Mouse (Mus musculus): ENCODE data around the gene Fam187b. TPM values are rescaled to one million over a fixed set of nuclear protein-coding genes. Genes with fewer than 3 reads are reported as not detected.
"Not testable (repeated sequence)": the region's sequence is repeated elsewhere in the genome, so short reads cannot be mapped to it uniquely, and the experiment has no call there.

Fam187b gene
- polyA plus RNA-seq, 2 experiments: 1.5 to 2.6 TPM

- H3K4me3 ChIP-seq (ENCODE audit: insufficient read depth in 1 of 2, low read depth in 2 of 2, low read length in 2 of 2): no peak within 1 kb of the TSS
- H3K9ac ChIP-seq (replicated peaks): no peak within 1 kb of the TSS
- DNase-seq (ENCODE audit: low read depth in 3 of 3, low spot score in 3 of 3) (no peak), ATAC-seq (ENCODE audit: insufficient read depth) (peak; percentile 7; the same call in 1 of the 2 replicates)
- H3K27me3 ChIP-seq (ENCODE audit: control insufficient read depth, insufficient read depth, low read length): no peaks in the 10 kb centered on the region
- no peak for TF ChIP-seq EP300 (IDR thresholded peaks at IDR 0.05; ENCODE audit: low read depth)
- TF ChIP-seq CTCF (IDR thresholded peaks at IDR 0.05; ENCODE audit: low read depth): no peak
- H3K27ac ChIP-seq: no peak within 1 kb of the TSS
- H3K4me1 ChIP-seq (replicated peaks; ENCODE audit: control insufficient read depth in 2 of 2, insufficient read depth in 2 of 2, low read length in 1 of 2): no peaks in the 10 kb centered on the region
- H3K9me3 ChIP-seq (ENCODE audit: control insufficient read depth, low read length): no peaks in the 10 kb centered on the region
- WGBS (ENCODE audit: insufficient replicate concordance): 54% methylated on average over 9 of the region's 9 CpGs
- no peak within 1 kb of the TSS for H3K4me2 ChIP-seq (ENCODE audit: low read depth)
- peaks cover 3% of the 10 kb centered on the region; the same call in 1 of the 2 replicates for H3K36me3 ChIP-seq (replicated peaks; ENCODE audit: control insufficient read depth, insufficient read depth, low read depth)
Observed at GRCm38 (mm10) chr7:30943909-30944635, 29.5 kb upstream of the Fam187b start, which contains the start of gene Hamp. TSS of gene Hamp (minus strand) at chr7:30944032.

GRCm38 (mm10) chr7:30944706-30945105 lies 28.9 kb upstream of the Fam187b start:
- H3K9ac ChIP-seq (replicated peaks); H3K27ac ChIP-seq; H3K4me3 ChIP-seq (ENCODE audit: insufficient read depth in 1 of 2, low read depth in 2 of 2, low read length in 2 of 2); H3K36me3 ChIP-seq (replicated peaks; ENCODE audit: control insufficient read depth, insufficient read depth, low read depth); H3K4me1 ChIP-seq (replicated peaks; ENCODE audit: control insufficient read depth in 2 of 2, insufficient read depth in 2 of 2, low read length in 1 of 2); H3K9me3 ChIP-seq (ENCODE audit: control insufficient read depth, low read length); DNase-seq (ENCODE audit: low read depth in 3 of 3, low spot score in 3 of 3); H3K27me3 ChIP-seq (ENCODE audit: control insufficient read depth, insufficient read depth, low read length); ATAC-seq (ENCODE audit: insufficient read depth); H3K4me2 ChIP-seq (ENCODE audit: low read depth): not testable (repeated sequence)
- WGBS (ENCODE audit: insufficient replicate concordance): 55% methylated on average over 2 of the region's 2 CpGs

GRCm38 (mm10) chr7:30945466-30945865 lies 28.1 kb upstream of the Fam187b start:
- WGBS (ENCODE audit: insufficient replicate concordance): 80% methylated on average over 7 of the region's 7 CpGs
- H3K27ac ChIP-seq; H3K4me2 ChIP-seq (ENCODE audit: low read depth); H3K9me3 ChIP-seq (ENCODE audit: control insufficient read depth, low read length); H3K27me3 ChIP-seq (ENCODE audit: control insufficient read depth, insufficient read depth, low read length); H3K4me1 ChIP-seq (replicated peaks; ENCODE audit: control insufficient read depth in 2 of 2, insufficient read depth in 2 of 2, low read length in 1 of 2); DNase-seq (ENCODE audit: low read depth in 3 of 3, low spot score in 3 of 3); H3K4me3 ChIP-seq (ENCODE audit: insufficient read depth in 1 of 2, low read depth in 2 of 2, low read length in 2 of 2); H3K9ac ChIP-seq (replicated peaks); H3K36me3 ChIP-seq (replicated peaks; ENCODE audit: control insufficient read depth, insufficient read depth, low read depth): not testable (repeated sequence)
- ATAC-seq (ENCODE audit: insufficient read depth): peak; percentile 32; the same call in 1 of the 2 replicates

GRCm38 (mm10) chr7:30945876-30946275 lies 27.7 kb upstream of the Fam187b start:
- peak; percentile 14; the same call in 1 of the 2 replicates for ATAC-seq (ENCODE audit: insufficient read depth)
- H3K27ac ChIP-seq: no peak overlapping the region

GRCm38 (mm10) chr7:30949902-30950301 lies 23.7 kb upstream of the Fam187b start:
- 72% methylated on average over 3 of the region's 3 CpGs for WGBS (ENCODE audit: insufficient replicate concordance)
- not testable (repeated sequence) for H3K4me3 ChIP-seq (ENCODE audit: insufficient read depth in 1 of 2, low read depth in 2 of 2, low read length in 2 of 2); H3K9me3 ChIP-seq (ENCODE audit: control insufficient read depth, low read length); H3K4me2 ChIP-seq (ENCODE audit: low read depth); ATAC-seq (ENCODE audit: insufficient read depth); H3K27me3 ChIP-seq (ENCODE audit: control insufficient read depth, insufficient read depth, low read length); H3K4me1 ChIP-seq (replicated peaks; ENCODE audit: control insufficient read depth in 2 of 2, insufficient read depth in 2 of 2, low read length in 1 of 2); DNase-seq (ENCODE audit: low read depth in 3 of 3, low spot score in 3 of 3); H3K9ac ChIP-seq (replicated peaks); H3K27ac ChIP-seq
- peaks cover 43% of the 10 kb centered on the region for H3K36me3 ChIP-seq (replicated peaks; ENCODE audit: control insufficient read depth, insufficient read depth, low read depth)

More at GRCm38 (mm10) chr7:30945876-30946275, 27.7 kb upstream of the Fam187b start:
- H3K4me2 ChIP-seq (ENCODE audit: low read depth): no peak overlapping the region
- no peaks in the 10 kb centered on the region for H3K9me3 ChIP-seq (ENCODE audit: control insufficient read depth, low read length)
- 79% methylated on average over 7 of the region's 7 CpGs for WGBS (ENCODE audit: insufficient replicate concordance)
- H3K4me3 ChIP-seq (ENCODE audit: insufficient read depth in 1 of 2, low read depth in 2 of 2, low read length in 2 of 2): no peak overlapping the region
- no peak overlapping the region for H3K9ac ChIP-seq (replicated peaks)
- no peak for DNase-seq (ENCODE audit: low read depth in 3 of 3, low spot score in 3 of 3)
- H3K4me1 ChIP-seq (replicated peaks; ENCODE audit: control insufficient read depth in 2 of 2, insufficient read depth in 2 of 2, low read length in 1 of 2): no peaks in the 10 kb centered on the region
- TF ChIP-seq EP300 (IDR thresholded peaks at IDR 0.05; ENCODE audit: low read depth) (no peak), CTCF (IDR thresholded peaks at IDR 0.05; ENCODE audit: low read depth) (no peak)
- H3K36me3 ChIP-seq (replicated peaks; ENCODE audit: control insufficient read depth, insufficient read depth, low read depth): peaks cover 12% of the 10 kb centered on the region; the same call in 1 of the 2 replicates
- no peaks in the 10 kb centered on the region for H3K27me3 ChIP-seq (ENCODE audit: control insufficient read depth, insufficient read depth, low read length)

Measured in liver, embryonic 14.5 days (tissue).